Mouse (Mus musculus) gastrocnemius, postnatal 10 days (tissue): ENCODE results near the gene Tbc1d24. TPM values are rescaled to one million over a fixed set of nuclear protein-coding genes. Genes with fewer than 3 reads are reported as not detected.

Source experiments
- DNase-seq: peaks from one replicate; pipeline ENCODE4 v3.0.0; 2021; ENCODE audit warnings: mixed read lengths
- long read RNA-seq, 2 experiments: library from polyadenylated mRNA; stranded (forward); transcript quantifications; one replicate each; pipeline ENCODE4 v2.0.0; 2021
- total RNA-seq, 2 experiments: library from RNA; stranded (reverse); gene quantifications; 2 replicates each; pipeline ENCODE4 v1.2.3; 2021

The Tbc1d24 gene
- 1 to 10 TPM; 5.8 to 8.9 TPM for total RNA-seq
- long read RNA-seq, experiment 1, full-length matches to known transcripts = 1 of 3 reads
- long read RNA-seq, experiment 1, partial matches to known transcripts = 0 of 3 reads
- long read RNA-seq, experiment 1, other reads (novel, unspliced or antisense) = 2 of 3 reads
- long read RNA-seq, experiment 2, partial matches to known transcripts = 1 of 2 reads
- long read RNA-seq, experiment 2, other reads (novel, unspliced or antisense) = 1 of 2 reads

DNA sequence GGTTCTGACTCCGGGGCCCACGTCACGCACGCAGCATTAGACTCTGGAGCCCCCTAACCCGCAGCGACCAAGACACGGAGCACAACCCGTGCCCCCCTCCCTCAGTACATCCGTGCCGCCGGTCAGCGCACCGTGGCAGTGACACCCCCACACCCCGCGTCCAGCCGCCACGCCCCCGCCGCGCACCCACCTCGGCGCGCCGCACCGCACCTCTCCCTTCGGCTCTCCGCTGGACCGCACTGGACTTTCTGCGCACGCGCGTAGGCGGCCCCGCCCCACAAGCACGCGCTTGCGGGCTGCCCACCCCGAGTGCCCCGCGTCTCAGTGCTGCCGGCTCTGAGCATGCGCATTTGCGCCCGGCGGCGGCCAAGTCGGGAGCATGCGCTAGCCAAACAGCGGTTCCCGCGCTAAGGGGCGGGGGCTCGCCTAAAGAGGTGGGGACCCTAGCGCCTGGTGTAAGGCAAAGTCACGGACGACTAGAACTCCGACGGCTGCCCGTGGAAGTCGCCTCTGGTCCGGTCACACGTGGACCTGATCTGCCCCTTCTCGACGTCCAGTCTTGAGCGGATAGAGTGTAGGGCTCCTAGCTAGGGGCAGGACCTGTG is at the start of gene Tbc1d24:
Gene Tbc1d24, minus strand, starts transcription at position 279 of the 605 bp plus-strand sequence.
- peak; percentile 92 for DNase-seq

DNA sequence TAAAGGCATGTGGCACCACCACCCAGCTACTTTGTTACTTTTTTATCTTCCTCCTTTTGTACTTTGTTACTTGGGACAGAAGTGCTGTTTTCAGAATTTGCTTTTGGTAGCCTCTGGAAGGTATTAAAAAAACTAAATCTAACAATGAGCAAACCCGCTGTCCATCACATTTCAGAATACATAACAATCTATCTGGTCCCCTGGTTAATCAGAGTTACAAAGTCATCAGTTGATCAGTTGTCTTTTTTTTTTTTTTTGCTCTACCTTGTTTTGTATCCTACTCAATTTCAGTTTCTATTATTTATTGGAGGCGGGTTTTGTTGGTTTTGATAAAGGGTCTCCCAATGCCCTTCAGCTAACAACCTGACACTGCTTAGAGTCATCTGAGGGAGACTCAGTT is 47.0 kb upstream of the Tbc1d24 start:
- DNase-seq = no peak

DNA sequence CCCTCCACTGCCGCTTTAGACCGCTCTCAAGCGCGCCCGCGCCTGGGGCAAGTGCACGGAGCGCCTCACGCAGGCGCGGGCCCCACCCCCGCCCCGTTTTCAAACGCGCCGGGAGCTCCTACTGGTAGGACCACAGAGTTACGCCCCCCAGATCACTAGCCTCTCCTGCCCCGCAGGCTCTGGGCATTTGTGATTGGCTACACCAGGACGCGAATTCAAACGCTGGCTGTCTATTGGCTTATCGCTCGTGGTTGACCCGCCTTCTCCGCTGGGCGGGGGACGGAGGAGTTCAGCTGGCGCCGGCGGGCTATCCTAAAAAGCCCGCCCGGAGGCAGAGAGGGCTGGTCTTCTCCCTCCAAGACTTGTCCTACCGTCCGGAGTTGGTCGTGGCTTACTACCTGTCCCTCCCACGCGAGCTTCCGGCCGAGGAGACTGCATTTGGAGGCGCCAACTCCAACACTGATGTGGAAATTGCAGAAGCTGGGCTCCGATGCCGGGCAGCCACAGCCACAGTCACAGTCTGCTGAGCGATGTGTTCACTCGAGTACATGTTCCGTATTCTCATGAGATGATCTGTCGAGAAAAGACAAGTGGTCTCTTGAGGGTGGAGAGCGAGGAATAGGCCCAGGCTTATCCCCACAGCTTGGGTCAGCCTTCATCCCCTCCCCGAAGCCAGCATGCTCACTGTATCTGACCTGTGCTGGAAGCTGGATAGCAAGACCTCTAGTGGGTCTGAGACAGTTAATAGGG is 46.1 kb upstream of the Tbc1d24 start, which contains the start of gene Ccnf:
Gene Ccnf, minus strand, starts transcription at position 165 of the 750 bp plus-strand sequence.
- DNase-seq = peak; percentile 89

- DNase-seq = no peak
Observed at GRCm38 (mm10) chr17:24250988-24251319, 45.6 kb upstream of the Tbc1d24 start.

DNA sequence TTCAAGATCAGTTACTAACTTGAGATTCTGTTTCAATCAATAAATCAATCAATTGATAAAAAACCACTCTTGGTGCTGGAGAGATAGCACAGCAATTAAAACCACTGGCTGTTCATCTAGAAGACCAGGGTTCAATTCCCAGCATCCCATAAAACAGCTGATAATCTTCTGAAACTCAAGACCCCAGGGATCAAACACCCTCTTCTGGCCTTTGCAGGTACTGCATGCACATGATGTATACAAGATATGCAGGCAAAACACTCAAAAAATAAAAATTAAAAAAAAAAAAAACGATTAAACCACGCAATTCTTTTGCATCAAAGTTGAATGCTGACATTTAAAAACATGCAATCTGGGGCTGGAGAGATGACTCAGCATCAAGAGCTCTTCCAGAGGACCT is 43.3 kb upstream of the Tbc1d24 start:
- no peak for DNase-seq

- no peak for DNase-seq
Observed at GRCm38 (mm10) chr17:24244061-24244460, 38.7 kb upstream of the Tbc1d24 start.

- DNase-seq = peak; percentile 53
Observed at GRCm38 (mm10) chr17:24243311-24243969, 38.1 kb upstream of the Tbc1d24 start.

DNA sequence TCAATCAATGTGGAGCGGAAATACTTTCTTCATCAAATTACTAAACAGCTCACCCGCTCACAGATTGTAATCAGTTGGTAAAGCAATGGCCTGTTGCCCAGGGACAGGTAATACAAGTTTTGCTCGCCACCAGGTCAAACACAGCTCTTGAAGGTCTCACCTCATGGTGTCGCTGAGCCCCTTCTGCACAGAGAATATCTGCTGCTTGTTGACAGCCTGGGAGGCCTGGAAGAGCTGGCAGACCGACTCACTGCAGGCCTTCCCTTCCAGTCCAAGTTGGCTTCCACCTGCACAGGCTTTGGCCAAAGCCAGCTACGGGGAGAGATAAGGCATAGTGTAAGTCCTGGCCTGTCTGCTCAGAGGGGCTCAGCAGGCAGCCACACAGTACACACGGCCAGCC is 31.6 kb upstream of the Tbc1d24 start:
- DNase-seq = no peak

GRCm38 (mm10) chr17:24236479-24236878 is 31.1 kb upstream of the Tbc1d24 start:
- no peak for DNase-seq

GRCm38 (mm10) chr17:24227941-24228340 is 22.6 kb upstream of the Tbc1d24 start:
- no peak for DNase-seq

DNA sequence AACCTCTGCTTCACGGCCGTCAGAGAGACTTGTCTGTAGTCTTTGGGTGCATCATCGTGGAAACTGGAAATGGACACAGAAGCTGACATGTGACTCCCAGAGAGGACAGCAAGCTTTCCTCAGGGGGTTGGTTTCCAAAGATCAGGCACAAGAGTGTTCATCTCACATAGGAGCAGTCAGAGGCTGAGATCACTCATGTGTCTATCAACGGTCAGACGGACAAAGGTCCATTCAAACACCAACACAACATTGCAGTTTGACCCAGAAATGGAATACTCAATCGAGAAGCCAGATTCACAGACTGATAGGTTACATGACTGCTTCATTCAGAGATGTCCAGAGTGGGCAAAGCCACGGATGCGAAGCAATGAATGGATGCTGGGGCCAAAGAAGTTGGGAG is 21.4 kb upstream of the Tbc1d24 start:
- no peak for DNase-seq

DNA sequence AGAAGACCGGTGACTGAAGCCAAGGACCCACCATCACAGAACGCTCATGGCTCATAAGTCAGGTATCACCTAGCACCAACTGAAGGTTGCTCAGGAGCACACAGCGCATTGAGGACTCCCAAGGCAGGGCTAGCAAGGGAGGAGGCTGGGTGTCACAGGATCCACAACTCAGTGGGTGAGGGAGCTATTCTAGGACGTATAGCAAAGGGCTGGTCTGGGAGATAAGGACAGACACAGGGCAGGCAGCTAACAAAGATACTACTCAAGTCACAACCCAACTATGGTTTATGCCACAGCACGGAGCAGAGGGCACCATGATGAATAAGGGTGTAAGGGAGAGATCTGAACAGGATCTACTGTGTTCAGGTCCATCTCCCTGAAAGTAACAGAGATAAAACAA is 20.5 kb upstream of the Tbc1d24 start:
- DNase-seq = no peak

DNA sequence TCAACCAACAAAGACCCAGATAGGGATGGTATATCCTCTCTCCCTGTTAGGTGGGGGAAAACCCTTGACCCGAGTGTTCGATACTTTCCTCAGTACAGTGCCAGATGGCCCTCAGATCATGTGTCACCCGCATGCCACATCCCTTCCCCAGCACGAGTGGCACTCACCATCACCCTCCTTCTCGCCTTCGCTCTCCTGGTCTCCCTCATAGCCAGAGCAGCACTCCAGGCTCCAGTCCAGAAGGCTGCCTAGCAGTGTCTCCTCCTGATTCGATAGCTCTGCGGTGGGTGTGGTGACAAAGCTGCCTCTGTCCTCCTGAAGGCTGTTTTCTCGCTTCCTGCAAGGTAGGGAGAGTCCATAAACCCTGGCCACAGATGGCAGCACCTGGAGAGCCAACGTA is 19.4 kb upstream of the Tbc1d24 start:
- DNase-seq = no peak

GRCm38 (mm10) chr17:24223513-24223912 is 18.2 kb upstream of the Tbc1d24 start:
- DNase-seq = no peak

GRCm38 (mm10) chr17:24222653-24223052 is 17.3 kb upstream of the Tbc1d24 start:
- DNase-seq = no peak

DNA sequence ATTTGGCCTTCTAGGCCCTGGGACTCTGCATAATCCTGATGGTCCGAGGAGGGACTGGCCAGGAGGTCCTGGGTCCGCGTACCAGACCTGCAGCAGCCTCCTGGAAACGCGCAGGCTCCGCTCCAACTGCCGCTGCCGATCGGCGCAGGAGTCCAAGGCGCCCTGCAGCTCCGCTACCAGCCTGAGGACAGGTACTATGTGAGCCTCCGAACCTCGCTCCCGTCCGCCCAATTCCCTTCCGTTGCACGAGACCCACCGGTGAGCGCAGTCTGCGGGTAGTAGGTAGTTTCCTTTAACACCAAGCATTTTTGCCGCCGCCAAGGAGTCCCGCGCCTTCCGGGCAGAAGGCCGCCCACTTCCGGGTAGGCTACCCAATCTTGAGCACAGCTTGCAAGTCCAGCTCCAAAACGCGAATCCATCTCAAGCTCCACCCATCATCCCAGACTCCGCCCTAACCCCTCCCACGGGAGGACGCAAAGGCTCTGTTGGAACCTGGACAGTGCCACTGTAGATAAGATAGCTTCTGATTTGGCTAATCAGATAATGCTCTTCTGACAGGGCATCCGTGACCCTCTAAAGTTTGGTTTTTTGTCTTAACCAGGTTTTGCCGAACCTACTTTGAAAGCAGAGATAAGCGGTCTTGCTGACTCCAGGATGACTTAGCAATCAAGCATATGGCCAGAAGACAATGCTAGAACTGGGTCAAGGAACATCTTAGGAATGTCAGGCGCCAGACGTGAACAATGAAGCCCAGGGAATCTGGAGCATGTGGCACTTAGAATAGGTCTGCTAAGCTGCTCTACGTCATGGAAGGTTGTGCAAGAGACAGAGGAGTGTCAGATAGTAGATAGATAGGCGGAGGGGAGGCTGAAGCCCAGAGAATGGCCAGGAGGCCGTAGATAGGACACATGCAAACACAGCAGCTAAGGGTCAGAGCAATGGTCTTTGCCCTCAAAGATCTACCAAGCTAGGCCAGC is 15.4 kb upstream of the Tbc1d24 start, which contains the start of gene Tedc2:
Gene Tedc2, minus strand, starts transcription at position 417 of the 977 bp plus-strand sequence.
- peak; percentile 87 for DNase-seq

DNA sequence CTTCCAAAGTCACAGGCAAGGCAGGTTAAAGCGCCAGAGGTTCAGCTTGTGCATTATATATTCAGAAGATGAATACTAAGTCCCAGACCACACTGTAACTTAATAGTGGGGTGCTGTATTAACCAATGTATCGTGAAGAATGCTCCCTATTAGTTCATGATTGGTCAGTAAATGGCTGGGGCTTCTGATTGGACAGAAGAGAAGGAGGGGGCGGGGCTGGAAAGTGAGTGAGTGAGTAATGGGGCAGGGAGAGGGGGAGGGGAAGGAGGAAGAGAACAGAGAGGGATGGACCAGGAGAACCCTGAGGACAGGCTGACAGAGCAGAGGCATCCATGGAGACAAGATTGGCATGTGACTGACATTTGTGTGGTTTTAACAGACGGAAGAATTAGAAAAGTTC is 11.5 kb upstream of the Tbc1d24 start:
- no peak for DNase-seq

- DNase-seq = no peak
Observed at GRCm38 (mm10) chr17:24213186-24213585, 7.8 kb upstream of the Tbc1d24 start.

DNA sequence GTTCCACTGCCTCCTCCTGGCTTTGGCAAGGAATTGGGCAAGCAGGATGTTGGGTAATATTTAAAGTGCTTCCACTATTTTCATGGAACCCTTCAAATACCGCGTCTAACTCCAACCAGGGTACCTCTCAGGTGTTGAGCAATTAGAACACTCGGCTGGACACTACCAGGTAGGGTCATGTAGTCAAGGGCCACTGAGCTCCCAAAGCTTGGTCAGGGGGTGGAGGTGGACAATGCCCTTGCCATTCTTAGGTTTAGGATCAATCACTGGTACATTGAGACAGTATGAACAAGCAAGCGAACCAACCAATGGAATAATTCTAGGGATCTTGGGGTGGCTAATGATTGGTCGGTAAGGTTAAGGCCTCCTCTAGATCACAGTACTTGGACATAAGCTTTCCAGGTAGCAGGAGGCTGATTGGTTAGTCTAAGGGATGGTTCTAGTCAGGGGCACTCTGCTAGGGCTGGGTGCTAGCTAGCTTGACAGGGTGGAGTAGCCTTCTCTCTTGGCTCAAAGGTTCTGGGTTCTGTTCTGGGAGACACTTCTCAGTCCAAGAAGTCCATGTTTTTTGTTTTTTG is 7.2 kb upstream of the Tbc1d24 start:
- no peak for DNase-seq

GRCm38 (mm10) chr17:24211631-24212440 is 6.5 kb upstream of the Tbc1d24 start:
- peak; percentile 42 for DNase-seq
